Mouse (Mus musculus) induced T-regulatory cell, adult 2 months (primary cell): ENCODE data around the gene Slc29a3.
"Not testable (repeated sequence)": the region's sequence is repeated elsewhere in the genome, so short reads cannot be mapped to it uniquely, and the experiment has no call there.

Source experiments
- DNase-seq: peaks from one replicate; pipeline ENCODE4 v3.0.0-alpha.2; 2012; ENCODE audit warnings: low read depth

Gene Slc29a3

GRCm38 (mm10) chr10:60724496-60724895, 28.1 kb downstream of the Slc29a3 start:
- DNase-seq = no peak

- DNase-seq = no peak
These were observed 29.2 kb downstream of the Slc29a3 start for GRCm38 (mm10) chr10:60723345-60723744.

- no peak for DNase-seq
These were observed 31.0 kb downstream of the Slc29a3 start for GRCm38 (mm10) chr10:60721640-60722039.

- no peak for DNase-seq
These were observed 32.1 kb downstream of the Slc29a3 start for GRCm38 (mm10) chr10:60720461-60720860.

GRCm38 (mm10) chr10:60718491-60718890, 34.1 kb downstream of the Slc29a3 start:
- no peak for DNase-seq

- no peak for DNase-seq
These were observed 36.1 kb downstream of the Slc29a3 start for GRCm38 (mm10) chr10:60716449-60716848.

- not testable (repeated sequence) for DNase-seq
These were observed 40.3 kb downstream of the Slc29a3 start for GRCm38 (mm10) chr10:60712299-60712698.

- DNase-seq = no peak
These were observed 43.8 kb downstream of the Slc29a3 start for GRCm38 (mm10) chr10:60708837-60709236.

GRCm38 (mm10) chr10:60706268-60706667, 46.3 kb downstream of the Slc29a3 start:
- no peak for DNase-seq

GRCm38 (mm10) chr10:60705134-60705533, 47.5 kb downstream of the Slc29a3 start:
- DNase-seq = no peak

- no peak for DNase-seq
These were observed 54.8 kb downstream of the Slc29a3 start for GRCm38 (mm10) chr10:60697775-60698174.

GRCm38 (mm10) chr10:60696975-60697374, 55.6 kb downstream of the Slc29a3 start:
- peak; percentile 66 for DNase-seq

GRCm38 (mm10) chr10:60696390-60696789, 56.2 kb downstream of the Slc29a3 start, which contains the start of gene Cdh23:
TSS of gene Cdh23 (minus strand) at chr10:60696490.
- DNase-seq = no peak

- no peak for DNase-seq
These were observed 60.8 kb downstream of the Slc29a3 start for GRCm38 (mm10) chr10:60691671-60692390.

- no peak for DNase-seq
These were observed 61.6 kb downstream of the Slc29a3 start for GRCm38 (mm10) chr10:60690960-60691359.

GRCm38 (mm10) chr10:60689396-60689795, 63.2 kb downstream of the Slc29a3 start:
- no peak for DNase-seq

GRCm38 (mm10) chr10:60687011-60687776, 65.4 kb downstream of the Slc29a3 start:
- DNase-seq = no peak

GRCm38 (mm10) chr10:60686641-60686975, 66.0 kb downstream of the Slc29a3 start:
- DNase-seq = no peak

- DNase-seq = no peak
These were observed 66.6 kb downstream of the Slc29a3 start for GRCm38 (mm10) chr10:60685764-60686640.

GRCm38 (mm10) chr10:60678926-60679325, 73.7 kb downstream of the Slc29a3 start:
- no peak for DNase-seq

- no peak for DNase-seq
These were observed 75.3 kb downstream of the Slc29a3 start for GRCm38 (mm10) chr10:60677319-60677718.

GRCm38 (mm10) chr10:60670166-60670565, 82.4 kb downstream of the Slc29a3 start:
- no peak for DNase-seq
